Mouse (Mus musculus): ENCODE data around the gene Tnfaip8l3.

DNA sequence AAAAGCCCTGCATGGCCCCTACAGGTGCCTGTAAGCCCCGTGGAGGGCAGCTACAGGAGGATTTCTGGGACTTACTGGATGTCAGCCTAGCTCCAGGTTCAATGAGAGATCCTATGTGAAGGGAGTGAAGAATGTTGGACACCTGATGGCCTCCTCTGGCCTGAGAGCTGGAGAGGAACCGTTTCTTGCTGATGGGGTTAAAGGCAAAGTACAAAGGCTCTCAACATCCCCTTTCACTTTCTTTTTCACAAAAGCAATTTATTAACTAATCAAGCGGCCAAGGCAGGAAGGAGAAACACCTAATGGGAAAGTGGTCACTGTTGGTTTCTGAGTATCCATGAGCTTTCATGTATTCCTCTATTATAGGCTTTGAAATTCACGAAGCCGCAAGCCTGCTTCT lies 1.0 kb upstream of the Tnfaip8l3 start:
- TF ChIP-seq EP300 (IDR thresholded peaks at IDR 0.05; ENCODE audit: insufficient read depth, low read depth, low read length) (no peak), CTCF (IDR thresholded peaks at IDR 0.05; ENCODE audit: low read depth, low read length) (no peak), POLR2A (IDR thresholded peaks at IDR 0.05; ENCODE audit: insufficient read depth, low read length) (no peak)

Measured in ES-Bruce4 (cell line).